Comparison of ENCODE assay signal across 13 mouse cellular contexts in genomic region chr3:35964928-35965327, GRCm38 (mm10).
"Had no signal": no experiment of that assay in that cellular context is flagged by ENCODE, and none has a peak within 500 bp of the region (broad histone marks: within the 10 kb centered on the region; RNA-seq: fewer than 3 reads in every experiment).

No protein-coding gene starts in this region.

- H3K27ac ChIP-seq: limb, embryonic 12.5 days; midbrain, embryonic 13.5 days had no signal

- H3K4me1 ChIP-seq: limb, embryonic 12.5 days; midbrain, embryonic 13.5 days had no signal

- H3K9ac ChIP-seq: limb, embryonic 12.5 days; lung, embryonic 14.5 days; midbrain, embryonic 13.5 days had no signal

- H3K27me3 ChIP-seq: limb, embryonic 12.5 days; megakaryocyte, embryonic 14.5 days; midbrain, embryonic 13.5 days had no signal

- H3K4me3 ChIP-seq: limb, embryonic 12.5 days; megakaryocyte, embryonic 14.5 days; midbrain, embryonic 13.5 days had no signal

- H3K9me3 ChIP-seq: limb, embryonic 12.5 days; megakaryocyte, embryonic 14.5 days; midbrain, embryonic 13.5 days had no signal

- ATAC-seq: intestine, postnatal 0 days; midbrain, embryonic 13.5 days had no signal

- H3K4me2 ChIP-seq: limb, embryonic 12.5 days; lung, embryonic 14.5 days; midbrain, embryonic 13.5 days had no signal

- DNase-seq: kidney, adult 8-10 months; kidney, postnatal 25 days; layer of hippocampus, adult 9-11 months; layer of hippocampus, postnatal 36 days; lung, embryonic 14.5 days; lung, postnatal 10 days; lung, postnatal 4 days; right cerebral cortex, postnatal 4 days; spleen, adult 18-20 months had no signal
